Mouse (Mus musculus) brain, embryonic 18.5 days (tissue): ENCODE data around the gene Gas2l1.
"Not testable (repeated sequence)": the region's sequence is repeated elsewhere in the genome, so short reads cannot be mapped to it uniquely, and the experiment has no call there.

ENCODE experiments used
- DNase-seq: peaks from one replicate; pipeline ENCODE4 v3.0.0-alpha.2; 2012; ENCODE audit warnings: low read depth, low spot score

Gene Gas2l1

GRCm38 (mm10) chr11:5065056-5065821, at the start of gene Gas2l1:
TSS of gene Gas2l1 (minus strand) at chr11:5065327.
- DNase-seq, result peak; percentile 67

- no peak for DNase-seq
Measured at GRCm38 (mm10) chr11:5113645-5114044, 48.5 kb upstream of the Gas2l1 start.

DNA sequence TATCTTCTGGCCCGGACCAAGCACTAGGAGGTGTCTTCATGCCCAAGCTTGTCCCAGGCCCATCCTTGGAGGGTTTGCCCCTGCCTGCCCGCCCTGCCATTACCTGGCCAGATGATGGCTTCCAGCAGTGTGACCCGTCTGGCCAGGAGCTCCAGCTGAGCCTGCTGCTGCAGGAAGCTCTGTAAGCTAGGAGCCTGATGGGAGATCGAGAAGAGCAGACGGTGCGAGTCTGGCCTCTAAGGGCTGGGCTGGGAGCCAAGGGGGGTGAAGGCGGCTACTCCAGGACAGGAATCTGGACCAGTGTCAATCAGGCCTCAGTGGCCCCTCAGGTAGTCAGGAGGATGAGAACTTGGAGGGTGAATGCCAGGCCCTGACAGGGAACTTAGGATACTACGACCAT, 44.3 kb upstream of the Gas2l1 start:
- no peak for DNase-seq

- no peak for DNase-seq
Measured at GRCm38 (mm10) chr11:5103986-5104509, 38.9 kb upstream of the Gas2l1 start.

- no peak for DNase-seq
Measured at GRCm38 (mm10) chr11:5102384-5102783, 37.3 kb upstream of the Gas2l1 start.

DNA sequence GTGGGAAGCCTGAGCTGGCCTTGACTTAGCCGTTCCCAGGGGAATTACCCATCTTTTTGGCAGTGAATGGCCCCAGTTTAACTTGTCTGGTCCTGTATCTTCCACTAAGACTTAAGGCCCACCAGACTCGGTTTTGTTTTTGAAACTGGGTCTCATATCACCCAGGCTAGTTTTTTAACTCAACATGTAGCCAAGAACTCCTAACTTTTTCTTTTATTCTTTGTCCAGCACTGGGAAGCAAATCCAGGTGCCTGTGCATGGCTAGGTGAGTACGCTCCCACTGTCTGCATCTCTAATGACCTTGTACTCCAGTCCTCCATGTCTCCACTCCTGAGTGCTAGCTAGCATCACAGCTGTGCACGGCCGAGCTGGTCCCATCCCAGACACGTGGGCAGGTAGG, 36.5 kb upstream of the Gas2l1 start:
- DNase-seq, result no peak

DNA sequence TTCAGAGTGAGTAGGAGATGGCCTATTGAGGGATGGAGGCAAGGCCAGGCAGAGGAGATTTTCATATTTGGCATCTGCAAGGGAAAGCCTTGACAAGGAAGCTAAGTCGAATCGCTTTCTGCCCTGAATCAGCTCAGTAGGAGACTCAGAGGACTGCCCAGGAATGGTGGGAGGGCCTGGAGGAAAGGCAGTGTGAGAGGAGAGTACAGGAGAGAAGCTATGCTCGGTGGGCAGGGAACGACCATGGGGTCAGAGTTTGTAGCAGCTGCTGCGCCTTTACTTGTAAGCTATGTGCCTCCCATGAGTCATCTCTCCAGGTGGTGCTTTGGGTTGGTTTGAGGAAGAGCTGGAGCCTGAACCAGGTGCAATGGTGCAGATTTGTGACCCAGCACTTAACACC, 35.7 kb upstream of the Gas2l1 start:
- DNase-seq, result no peak

GRCm38 (mm10) chr11:5100283-5100682, 35.2 kb upstream of the Gas2l1 start:
- DNase-seq, result no peak

DNA sequence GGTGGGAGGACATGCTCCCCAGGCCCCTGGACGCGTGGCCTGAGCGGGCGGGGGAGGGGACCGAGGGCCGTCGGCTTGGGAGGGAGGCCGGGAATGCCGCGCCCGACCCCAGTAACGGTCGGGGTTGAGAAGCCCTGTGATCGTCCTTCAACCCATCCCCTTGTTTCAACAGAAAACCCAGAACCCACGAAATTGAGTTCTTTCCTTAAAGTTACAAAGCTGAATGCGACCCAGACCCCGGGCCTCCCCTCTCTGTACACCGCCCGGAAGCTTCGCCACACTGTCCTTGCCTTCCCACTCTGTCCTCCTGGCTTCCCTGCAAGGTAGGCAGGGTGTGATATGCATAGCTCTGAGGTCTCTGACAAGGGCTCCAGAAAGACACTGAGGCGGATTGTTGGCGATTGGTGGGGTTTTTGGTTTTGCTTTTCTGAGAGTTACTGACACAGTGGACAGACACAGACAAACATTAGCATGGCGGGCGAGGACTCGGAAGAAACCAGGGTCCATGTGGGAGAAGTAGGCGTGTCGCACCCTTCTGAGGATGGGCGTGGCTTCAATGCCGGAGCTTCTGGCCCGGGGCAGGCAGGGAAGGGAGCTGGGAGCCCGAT, 34.6 kb upstream of the Gas2l1 start:
- no peak for DNase-seq

GRCm38 (mm10) chr11:5098736-5099542, 33.8 kb upstream of the Gas2l1 start, which contains the start of the genes Rhbdd3 and Ewsr1:
TSS of gene Rhbdd3 (plus strand) at chr11:5098926.
TSS of gene Ewsr1 (minus strand) at chr11:5099266.
- DNase-seq, result peak; percentile 87

GRCm38 (mm10) chr11:5098035-5098735, 33.1 kb upstream of the Gas2l1 start:
- no peak for DNase-seq

DNA sequence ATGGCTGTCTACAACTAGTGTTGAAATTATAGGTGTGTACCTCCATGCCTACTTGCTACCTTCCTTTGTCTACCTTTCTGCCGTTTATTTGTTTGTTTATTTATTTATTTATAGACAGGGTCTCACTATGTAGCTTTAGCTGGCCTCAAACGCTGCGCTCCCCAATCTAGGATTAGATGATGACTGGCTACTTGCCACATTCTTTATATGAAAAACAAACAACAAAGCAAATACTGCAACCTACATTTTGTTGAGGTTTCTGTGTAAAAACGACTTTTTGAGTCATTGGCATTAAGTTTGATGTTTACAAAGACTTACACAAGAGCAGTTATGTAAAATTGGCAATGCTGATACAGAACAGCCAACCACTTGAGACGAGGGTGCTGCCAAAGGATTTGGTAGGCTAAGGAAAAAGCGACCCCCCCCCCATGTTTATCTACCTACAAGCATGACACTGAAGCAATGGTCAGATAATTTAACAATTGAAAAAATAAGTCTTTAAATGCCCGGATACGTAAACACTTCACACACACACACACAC, 31.4 kb upstream of the Gas2l1 start:
- DNase-seq, result no peak

- no peak for DNase-seq
Measured at GRCm38 (mm10) chr11:5095877-5096276, 30.8 kb upstream of the Gas2l1 start.

GRCm38 (mm10) chr11:5091706-5092105, 26.6 kb upstream of the Gas2l1 start:
- no peak for DNase-seq

DNA sequence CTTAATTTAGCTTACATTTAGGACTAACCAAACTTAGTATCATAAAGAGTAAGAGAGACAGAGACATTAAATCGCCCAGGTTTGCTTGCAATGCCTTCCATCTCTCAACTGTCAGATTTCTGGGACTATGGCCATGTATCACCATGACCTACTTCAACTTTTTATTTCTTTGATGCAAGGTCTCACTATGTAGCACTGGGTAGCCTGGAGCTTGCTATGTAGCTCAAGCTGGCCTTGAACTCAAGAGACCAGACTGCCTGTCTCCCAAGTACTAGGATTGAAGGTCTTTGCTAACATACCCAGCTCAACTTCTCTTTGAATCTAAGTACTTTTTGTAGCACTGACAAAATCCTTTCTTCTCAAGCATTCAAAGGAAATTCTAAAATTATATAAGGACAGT, 24.0 kb upstream of the Gas2l1 start:
- no peak for DNase-seq

- DNase-seq, result not testable (repeated sequence)
Measured at GRCm38 (mm10) chr11:5076843-5077242, 11.7 kb upstream of the Gas2l1 start.

DNA sequence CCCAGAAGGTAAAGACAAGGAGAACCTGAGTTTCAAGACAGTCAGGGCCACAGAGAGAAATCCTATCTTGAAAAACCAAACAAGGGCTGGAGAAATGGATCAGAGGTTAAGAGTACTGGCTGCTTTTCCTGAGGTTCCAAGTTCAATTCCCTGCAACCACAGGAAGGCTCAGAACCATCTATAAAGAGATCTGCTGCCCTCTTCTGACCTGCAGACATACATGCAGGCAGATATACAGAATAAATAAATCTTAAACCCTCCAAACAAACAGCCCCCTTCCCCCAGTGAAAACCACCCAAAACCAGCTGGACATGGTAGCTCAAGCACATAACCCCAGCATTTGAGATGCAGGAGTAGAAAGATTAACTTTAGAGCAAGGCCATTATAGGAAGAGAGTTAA, 10.6 kb upstream of the Gas2l1 start:
- DNase-seq, result no peak

DNA sequence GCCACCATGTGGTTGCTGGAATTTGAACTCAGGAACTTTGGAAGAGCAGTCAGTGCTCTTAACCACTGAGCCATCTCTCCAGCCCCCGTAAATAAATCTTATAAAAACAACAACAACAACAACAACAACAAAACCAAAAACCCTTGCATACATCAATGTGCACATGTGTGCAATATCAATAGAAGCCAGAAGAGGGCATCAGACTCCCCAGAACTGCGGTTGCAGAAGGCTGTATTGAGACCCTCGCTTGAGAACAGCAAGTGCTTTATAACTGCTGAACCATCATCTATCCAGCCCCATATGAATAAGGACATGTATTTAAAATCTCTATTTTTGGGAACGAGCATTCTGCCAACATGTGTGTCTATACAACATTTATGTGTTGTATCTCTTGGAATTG, 9.8 kb upstream of the Gas2l1 start:
- no peak for DNase-seq

GRCm38 (mm10) chr11:5068126-5068971, 3.2 kb upstream of the Gas2l1 start:
- DNase-seq, result no peak

DNA sequence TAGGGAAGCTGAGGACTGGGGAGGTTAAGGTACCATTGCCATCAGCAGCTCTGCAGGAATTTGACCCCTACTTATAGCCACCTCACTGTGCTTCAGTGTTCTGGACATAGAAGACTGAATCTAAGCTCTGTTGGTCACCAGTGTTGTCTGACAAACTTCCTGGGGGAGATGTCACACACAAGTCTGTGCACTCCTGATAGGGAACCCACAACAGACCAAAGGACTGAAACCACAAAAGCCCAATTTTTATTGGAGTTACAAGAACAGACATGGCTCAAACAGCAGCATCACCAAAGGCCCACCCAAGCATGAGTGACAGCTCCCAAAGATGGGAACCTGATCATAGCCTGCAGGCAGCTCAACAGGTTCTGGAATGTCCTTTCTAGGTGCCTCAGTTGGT, 1.9 kb upstream of the Gas2l1 start:
- no peak for DNase-seq
